In the genomic region with DNA sequence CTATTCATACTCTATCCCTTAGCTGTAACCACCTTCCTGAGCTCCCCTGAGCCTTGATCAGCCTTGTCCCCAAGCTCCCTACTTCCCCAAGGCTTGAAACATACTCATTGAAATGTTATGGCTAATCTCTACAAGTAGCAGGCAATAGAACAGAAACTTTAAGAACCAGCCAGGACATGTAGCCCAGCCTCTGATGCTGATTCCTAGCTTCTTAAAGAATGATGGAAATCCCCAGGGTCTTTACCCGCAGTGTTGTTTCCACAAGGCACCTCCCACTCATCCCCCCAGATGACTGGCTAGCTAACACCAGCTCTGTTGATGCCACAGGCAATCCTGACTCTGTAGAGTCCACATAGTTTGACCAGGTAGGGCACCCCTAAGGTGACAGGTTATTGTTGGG, we compare ENCODE assay signal across 23 mouse cellular contexts. TPM values are rescaled to one million over a fixed set of nuclear protein-coding genes. Genes with fewer than 3 reads are reported as not detected.
"Had no signal": no experiment of that assay in that cellular context is flagged by ENCODE, and none has a peak within 500 bp of the region (broad histone marks: within the 10 kb centered on the region; RNA-seq: fewer than 3 reads in every experiment).

No protein-coding gene starts in this region.

- H3K4me3 ChIP-seq: liver, embryonic 15.5 days; lung, embryonic 15.5 days; megakaryocyte, embryonic 14.5 days; midbrain, embryonic 12.5 days; midbrain, embryonic 15.5 days; neural tube, embryonic 12.5 days; stomach, embryonic 15.5 days had no signal

- H3K27me3 ChIP-seq: liver, embryonic 15.5 days; lung, embryonic 15.5 days; midbrain, embryonic 12.5 days; midbrain, embryonic 15.5 days; neural tube, embryonic 12.5 days; stomach, embryonic 15.5 days had no signal

- H3K4me2 ChIP-seq: liver, embryonic 15.5 days; lung, embryonic 15.5 days; midbrain, embryonic 12.5 days; midbrain, embryonic 15.5 days; neural tube, embryonic 12.5 days; stomach, embryonic 15.5 days had no signal

- ATAC-seq: liver, postnatal 0 days; lung, postnatal 0 days; midbrain, embryonic 15.5 days had no signal

- H3K27ac ChIP-seq: liver, embryonic 15.5 days; lung, embryonic 15.5 days; macrophage; midbrain, embryonic 12.5 days; midbrain, embryonic 15.5 days; neural tube, embryonic 12.5 days; stomach, embryonic 15.5 days; stomach, postnatal 0 days had no signal

- H3K4me1 ChIP-seq: liver, embryonic 15.5 days; lung, embryonic 15.5 days; midbrain, embryonic 15.5 days; neural tube, embryonic 12.5 days had no signal

- DNase-seq: liver, postnatal 0 days; lung, adult 2 months; lung, postnatal 14 days; lung, postnatal 36 days; right cerebral cortex, postnatal 14 days; thymus, adult 2 months; thymus, postnatal 25 days; thymus, postnatal 4 days had no signal

- H3K9me3 ChIP-seq: liver, embryonic 15.5 days; lung, embryonic 15.5 days; megakaryocyte, embryonic 14.5 days; midbrain, embryonic 12.5 days; midbrain, embryonic 15.5 days; neural tube, embryonic 12.5 days; stomach, embryonic 15.5 days had no signal

- H3K9ac ChIP-seq: liver, embryonic 15.5 days; liver, postnatal 0 days; lung, embryonic 15.5 days; midbrain, embryonic 12.5 days; midbrain, embryonic 15.5 days; neural tube, embryonic 12.5 days; stomach, embryonic 15.5 days had no signal

- H3K36me3 ChIP-seq: liver, embryonic 15.5 days; lung, embryonic 15.5 days; midbrain, embryonic 12.5 days; midbrain, embryonic 15.5 days; neural tube, embryonic 12.5 days; stomach, embryonic 15.5 days had no signal

RNA-seq across cellular contexts. Expression of a gene that starts 2.9 kb away (rescaled TPM):
- polyA plus RNA-seq: macrophage; neural tube, embryonic 14.5 days; spleen, adult 2 months; testis, adult 2 months had no signal

RNA-seq across cellular contexts. Expression of a gene that starts 9.3 kb away (rescaled TPM):
- polyA plus RNA-seq: liver, embryonic 15.5 days; liver, postnatal 0 days; lung, embryonic 15.5 days; lung, postnatal 0 days; macrophage; midbrain, embryonic 12.5 days; midbrain, embryonic 15.5 days; midbrain, postnatal 0 days; neural tube, embryonic 12.5 days; neural tube, embryonic 14.5 days; spleen, adult 2 months; testis, adult 2 months; urinary bladder, adult 2 months had no signal

RNA-seq across cellular contexts. Expression of a gene that starts 11.7 kb away (rescaled TPM):
- polyA plus RNA-seq: liver, embryonic 15.5 days; liver, postnatal 0 days; lung, adult 2 months; lung, embryonic 15.5 days; lung, postnatal 0 days; macrophage; midbrain, embryonic 12.5 days; midbrain, embryonic 15.5 days; midbrain, postnatal 0 days; neural tube, embryonic 12.5 days; neural tube, embryonic 14.5 days; spleen, adult 2 months; stomach, embryonic 15.5 days; testis, adult 2 months; urinary bladder, adult 2 months had no signal

RNA-seq across cellular contexts. Expression of a gene that starts 50.6 kb away (rescaled TPM):
- polyA plus RNA-seq: macrophage; spleen, adult 2 months; testis, adult 2 months had no signal
